Mouse (Mus musculus): Measurements from ENCODE around the gene Naa40.

Naa40 gene

DNA sequence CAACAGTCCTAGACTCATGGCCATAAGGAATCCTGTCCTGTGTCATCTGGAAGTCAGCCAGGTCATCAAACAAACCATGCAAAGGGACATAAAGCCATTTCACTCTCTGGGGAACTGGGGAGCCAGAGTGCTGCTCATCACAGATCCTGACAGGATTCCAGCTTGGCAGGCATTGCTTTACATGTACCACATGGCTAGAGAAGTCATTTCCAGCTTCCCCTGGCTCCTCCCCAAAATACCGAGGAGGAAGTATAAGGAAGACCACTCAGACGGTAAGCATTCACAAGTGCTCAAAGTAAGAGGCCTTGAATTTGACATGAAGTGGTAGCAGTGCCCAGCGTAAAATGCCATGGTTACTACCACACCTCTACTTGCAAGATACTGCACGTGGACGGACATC, 26.5 kb downstream of the Naa40 start:
- no peak for DNase-seq (ENCODE audit: low read depth)

DNA sequence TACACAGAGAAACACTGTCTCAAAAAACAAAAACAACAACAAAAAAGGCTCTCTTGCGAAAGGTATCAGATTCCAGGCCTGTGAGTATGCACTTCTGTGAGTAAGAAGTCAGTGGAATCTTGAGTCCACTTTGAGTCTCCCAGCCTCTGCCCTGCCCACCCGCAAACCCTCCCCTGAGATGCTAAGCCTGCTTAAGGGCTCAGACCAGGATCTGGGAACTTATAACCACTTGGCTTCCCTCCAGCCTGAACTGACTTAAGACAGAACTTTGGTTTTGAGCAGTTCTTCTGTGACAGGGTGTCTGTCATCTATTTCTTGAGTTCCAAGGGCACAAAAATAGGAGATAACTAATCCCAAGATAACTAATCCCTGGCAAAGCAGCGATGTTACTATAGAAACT, 28.0 kb downstream of the Naa40 start:
- DNase-seq (ENCODE audit: low read depth) = no peak

DNA sequence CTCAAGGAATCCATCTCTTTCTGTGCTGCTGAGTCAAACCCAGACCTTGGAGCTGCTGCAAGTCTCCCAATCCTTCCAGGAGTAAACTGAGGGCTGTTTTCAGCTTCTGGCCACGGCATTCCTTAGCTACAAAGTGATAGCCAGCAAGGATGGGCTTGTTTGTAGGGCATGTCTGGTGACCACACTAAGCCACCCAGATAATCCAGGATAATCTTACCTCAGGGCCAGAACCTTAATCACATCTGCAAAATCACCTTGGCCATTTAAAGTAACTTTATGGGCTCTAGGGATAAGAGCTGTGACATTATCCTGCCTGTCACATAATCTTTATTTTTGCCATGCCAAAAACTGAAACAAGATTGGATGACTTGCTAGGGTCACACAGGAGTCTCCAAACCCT, 28.8 kb downstream of the Naa40 start:
- no peak for DNase-seq (ENCODE audit: low read depth)

DNA sequence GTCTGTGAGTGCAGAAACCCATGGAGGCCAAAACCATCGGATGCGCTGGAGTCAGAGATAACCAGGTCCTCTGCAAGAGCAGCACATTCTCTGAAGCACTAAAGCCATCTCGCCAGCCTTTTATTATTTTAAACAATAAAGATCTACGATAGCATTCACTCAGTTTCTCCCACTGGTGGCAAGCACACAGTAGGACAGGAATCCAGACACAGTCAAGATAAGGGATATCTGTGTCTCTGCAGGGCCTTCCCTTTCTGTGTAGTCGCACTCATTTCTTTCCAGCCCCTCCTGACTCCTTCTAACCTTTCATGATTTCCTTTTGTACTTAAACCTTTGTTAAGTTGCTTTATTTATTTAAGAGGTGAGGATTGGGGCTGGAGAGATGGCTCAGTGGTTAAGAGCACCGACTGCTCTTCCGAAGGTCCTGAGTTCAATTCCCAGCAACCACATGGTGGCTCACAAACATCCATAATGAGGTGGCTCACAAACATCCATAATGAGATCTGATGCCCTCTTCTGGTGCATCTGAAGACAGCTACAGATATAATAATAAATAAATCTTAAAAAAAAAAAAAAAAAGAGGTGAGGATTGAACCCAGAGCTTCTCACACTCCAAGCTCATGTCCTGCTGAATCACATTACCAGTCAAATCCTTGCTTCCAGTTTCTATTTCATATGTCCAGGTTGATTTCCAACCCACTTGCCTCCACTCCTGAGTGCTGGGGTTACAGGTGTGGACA, 30.9 kb downstream of the Naa40 start:
- DNase-seq (ENCODE audit: low read depth) = no peak

DNA sequence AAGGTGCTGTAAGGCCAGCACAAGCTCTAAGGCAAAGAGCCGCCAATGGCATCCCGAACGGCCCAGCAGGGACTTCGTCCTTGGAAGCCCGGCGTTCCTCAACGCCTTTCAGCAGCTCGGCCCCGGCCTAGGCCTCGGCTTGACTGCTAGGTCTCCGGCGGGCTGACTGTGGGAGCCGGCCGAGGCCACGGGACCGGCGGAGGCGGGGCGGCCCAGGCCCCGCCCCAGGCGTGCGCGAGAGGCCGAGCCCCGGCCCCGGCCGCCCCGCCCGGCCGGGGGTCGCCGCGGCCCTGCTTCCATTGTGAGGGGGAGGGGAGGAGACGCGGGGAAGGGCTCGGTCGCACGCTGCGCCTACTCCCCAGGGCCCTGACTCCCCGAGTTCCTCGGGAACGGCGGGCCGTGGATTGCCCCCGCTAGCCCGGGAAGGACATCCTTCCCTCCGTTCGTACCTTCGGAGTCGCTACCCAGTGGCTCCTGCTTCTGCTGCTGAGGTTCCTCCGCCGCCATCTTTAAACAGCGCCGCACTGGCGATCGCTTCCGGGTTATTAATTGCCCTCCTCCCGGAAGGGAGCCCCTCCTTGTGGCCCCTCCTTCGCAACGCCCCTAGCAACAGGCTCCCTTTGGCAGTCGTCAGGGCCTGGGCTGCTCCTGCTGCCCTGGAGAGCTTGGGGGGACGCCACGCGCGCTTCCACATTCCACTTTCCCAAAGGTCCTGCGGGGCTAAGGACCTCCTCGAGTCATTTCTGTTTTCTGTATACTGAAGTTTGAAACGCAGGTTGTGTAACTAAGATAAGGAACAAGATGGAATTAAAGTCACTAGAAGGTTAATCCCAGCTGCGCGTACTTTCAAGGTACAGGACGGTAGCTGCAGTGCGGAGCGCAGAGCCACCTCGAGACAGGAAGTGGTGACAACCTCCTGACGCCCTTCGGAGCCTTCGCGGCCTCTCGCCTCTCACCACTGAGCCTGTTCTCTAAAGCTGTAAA, 34.9 kb downstream of the Naa40 start, which contains the start of gene Otub1:
Gene Otub1, minus strand, starts transcription at position 564 of the 984 bp plus-strand sequence.
- peak; percentile 95 for DNase-seq (ENCODE audit: low read depth)

DNA sequence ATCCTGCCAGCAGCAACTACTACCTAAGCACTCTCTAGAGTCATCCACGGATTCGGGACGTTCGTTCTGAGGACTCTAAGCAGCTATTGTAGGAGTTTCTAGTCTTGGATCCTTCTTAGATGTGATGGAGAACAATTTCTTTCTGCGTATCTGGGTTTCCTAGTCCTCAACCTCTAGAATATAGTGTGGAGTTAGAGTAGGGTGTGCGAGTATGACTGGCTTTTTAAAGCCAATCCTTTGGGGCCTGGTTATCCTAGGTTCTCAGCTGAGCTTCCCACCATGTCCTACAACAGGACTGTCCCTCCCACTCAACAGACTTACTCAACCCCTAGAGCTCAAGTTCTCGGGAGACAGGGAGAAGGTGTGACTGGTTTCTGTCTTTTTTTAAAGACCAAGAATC, 35.7 kb downstream of the Naa40 start:
- no peak for DNase-seq (ENCODE audit: low read depth)

DNA sequence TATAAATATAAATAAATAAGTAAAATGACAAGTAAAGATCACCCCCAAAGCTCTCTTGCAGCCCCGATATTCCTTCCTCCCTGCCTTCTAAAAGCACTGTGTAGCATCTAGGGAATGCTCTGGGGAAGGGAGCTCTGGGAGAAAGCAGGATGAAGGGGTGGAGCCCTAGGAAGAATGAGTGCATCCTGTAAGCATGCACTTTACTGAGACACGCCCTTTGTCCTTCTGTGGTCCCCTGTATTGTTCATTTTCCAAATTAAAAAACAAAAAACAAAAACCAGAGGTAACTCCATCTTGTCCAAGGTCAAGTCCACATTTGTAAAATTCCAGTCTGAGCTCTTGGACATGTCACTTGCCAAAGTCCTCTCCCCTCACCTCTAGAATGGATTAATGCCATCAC, 36.1 kb downstream of the Naa40 start:
- DNase-seq (ENCODE audit: low read depth) = no peak

DNA sequence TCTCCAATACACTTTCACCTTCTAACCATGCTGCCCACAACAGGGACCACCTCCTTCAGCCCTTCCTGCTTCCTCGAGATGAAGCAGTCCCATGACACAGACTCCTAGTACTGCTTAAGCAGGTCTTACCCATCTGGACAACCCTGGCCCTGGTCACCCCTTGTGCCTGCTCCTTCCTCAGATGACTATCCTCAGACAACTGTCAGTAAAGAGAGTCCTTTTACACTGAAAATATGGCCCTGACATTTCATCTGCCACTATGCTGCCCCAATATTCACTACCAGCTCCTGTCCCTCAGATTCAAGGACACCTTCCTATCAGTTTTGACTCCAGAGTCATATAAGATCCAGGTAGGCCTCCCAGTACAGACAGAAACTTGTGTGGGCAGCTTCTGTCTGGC, 40.6 kb downstream of the Naa40 start:
- no peak for DNase-seq (ENCODE audit: low read depth)

DNA sequence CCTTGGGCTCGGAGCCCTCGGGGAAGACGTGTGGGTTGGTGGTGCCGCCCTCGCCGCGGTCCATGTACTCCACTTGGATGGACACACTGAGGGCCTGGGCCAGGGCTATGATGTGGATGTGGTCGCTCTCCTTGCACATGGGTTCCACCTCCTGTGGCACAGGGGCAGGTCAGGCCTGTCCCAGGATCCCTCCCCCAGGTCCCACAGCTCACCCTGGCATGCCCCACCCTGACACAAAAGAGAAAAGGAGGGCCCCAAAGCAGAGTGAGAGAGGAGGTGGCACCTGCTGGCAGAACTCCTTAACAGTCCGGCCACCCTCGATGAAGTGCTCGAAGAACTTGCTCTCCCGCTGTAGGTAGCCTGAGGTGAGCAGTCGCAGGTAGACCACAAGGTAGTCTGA, 41.9 kb downstream of the Naa40 start:
- DNase-seq (ENCODE audit: low read depth) = no peak

DNA sequence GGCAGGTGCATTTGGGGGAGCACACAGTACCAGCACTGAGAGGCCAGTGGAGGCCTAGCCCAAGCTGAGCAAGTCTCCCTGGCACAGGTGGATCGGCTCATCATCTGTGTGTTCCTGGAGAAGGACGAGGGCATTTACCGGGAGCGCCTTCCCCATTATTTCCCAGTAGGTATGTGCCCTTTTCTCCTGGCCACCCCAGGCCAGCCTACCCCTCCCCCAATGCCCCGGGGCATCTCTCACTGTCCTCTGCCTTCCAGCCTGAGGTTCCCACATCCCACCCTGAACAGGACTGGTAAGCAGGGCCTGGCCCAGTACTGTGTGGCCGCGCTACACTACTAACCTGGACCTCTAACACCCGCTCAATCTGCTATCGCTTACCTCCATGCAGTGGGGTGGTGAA, 43.5 kb downstream of the Naa40 start:
- no peak for DNase-seq (ENCODE audit: low read depth)

DNA sequence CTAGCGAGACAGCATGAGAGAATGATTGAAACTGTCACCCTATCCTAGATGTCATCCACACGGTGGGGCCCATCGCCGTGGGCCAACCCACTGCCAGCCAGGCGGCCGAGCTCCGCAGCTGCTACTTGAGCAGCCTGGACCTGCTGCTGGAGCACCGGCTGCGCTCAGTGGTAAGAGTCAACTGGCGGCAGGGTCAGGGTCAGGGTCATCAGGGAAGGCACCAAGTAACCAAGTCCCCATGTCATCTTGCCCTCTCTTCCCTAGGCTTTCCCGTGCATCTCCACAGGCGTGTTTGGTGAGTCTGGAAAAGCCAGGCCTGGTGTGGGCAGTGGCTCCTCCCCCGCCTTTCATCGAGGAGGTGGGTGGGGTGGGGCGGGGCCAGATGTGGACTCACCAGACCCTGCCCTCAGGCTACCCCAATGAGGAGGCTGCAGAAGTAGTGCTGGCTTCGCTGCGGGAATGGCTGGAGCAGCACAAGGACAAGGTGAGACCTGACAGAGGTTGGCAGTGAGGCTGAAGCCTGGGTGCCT, 44.2 kb downstream of the Naa40 start:
- no peak for DNase-seq (ENCODE audit: low read depth)

DNA sequence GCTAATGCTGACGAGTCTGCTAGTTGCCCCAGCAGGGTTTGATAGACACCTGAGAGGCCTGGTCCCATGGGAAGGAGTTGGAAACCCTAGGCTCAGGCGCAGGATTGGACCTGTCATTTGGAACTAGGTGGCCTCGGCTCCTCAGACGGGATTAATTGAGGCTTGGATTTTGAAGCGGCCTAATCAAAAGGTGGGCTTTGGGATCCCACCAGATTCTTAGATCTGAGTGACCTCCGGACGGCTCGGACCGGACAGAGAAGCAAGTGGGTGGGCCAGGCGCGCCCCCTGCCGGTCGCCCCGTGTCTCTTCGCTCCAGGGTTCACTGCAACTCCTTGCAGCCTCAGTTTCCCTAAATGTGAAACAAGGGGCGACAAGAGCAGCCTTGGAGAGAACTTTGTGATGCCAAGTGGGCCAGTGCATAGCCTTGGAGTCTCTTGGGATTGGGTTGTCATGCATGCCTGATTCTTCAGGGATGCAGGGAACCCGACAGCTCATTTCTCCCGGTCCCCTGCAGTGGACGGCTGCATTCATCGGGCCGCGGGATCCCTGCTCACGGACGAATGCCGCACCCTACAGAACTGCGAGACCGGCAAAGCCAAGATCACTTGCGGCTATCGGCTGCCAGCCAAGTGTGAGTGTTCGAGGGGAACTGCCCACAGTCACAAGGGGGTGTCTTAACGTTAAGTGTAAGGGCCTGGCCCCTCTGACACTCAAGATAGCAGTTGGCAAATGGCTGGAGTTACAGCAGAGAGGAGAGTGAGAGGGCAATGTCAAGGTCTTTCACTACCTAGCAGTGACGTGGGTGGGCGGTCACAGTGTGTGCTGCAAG, 44.9 kb downstream of the Naa40 start:
- peak; percentile 53 for DNase-seq (ENCODE audit: low read depth)

DNA sequence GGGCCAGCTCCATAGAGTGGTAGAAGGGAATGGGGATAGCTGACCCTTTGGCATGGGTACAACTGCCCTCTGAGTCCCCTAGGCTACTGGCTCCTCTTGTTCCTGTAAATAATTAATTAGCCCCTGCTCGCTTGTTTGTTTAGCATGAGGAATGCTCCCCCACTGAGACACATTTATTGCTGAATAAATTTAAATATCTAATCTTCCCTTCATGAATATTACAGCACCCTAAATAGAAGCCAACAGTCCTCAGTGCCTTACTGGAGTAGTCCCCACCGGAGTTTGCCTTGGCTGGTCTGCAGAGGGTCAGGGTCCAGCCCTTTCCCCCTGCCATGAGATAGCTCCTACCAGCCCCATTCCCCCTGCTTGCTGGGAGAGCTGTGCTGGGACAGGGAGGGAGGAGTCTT, 48.4 kb downstream of the Naa40 start:
- no peak for DNase-seq (ENCODE audit: low read depth)

DNA sequence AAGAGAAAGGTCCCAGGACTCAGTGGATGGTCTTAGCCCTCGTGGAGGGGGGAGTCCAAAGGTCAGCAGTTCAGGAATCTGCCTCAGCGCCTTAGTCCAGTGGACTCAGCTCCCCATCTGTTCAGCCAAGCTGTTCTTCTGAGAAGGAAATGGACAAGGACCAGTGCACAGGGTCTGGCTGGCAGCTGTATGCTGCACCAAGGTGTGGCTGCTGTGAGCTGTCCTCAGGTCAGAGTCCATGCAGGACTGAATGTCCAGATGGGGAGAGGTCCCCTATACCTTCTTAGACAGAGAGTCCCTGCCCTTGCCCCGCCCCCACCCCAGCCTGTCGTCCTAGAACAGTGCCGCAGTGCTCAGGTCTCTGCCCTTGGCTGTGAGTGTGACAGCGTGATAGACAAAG, 49.3 kb downstream of the Naa40 start:
- no peak for DNase-seq (ENCODE audit: low read depth)

DNA sequence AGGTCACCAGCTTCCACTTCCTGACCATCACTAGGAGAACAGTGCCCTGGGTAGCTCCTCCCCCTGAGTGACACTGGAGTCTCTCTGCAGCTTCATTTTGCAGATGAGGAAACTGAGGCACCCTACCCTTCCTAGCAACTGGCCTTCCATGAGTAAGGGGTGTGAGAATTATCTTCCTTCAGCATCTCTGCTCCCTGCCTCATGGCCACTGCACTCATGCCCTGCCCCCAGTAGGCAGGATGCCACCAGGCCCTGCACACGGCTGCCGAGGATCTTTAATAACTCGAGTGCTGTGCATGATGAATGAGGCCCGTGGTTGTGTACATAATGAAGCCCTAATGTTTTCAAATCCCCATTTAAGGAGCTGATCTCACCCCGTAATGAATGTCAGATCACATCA, 50.0 kb downstream of the Naa40 start:
- no peak for DNase-seq (ENCODE audit: low read depth)

DNA sequence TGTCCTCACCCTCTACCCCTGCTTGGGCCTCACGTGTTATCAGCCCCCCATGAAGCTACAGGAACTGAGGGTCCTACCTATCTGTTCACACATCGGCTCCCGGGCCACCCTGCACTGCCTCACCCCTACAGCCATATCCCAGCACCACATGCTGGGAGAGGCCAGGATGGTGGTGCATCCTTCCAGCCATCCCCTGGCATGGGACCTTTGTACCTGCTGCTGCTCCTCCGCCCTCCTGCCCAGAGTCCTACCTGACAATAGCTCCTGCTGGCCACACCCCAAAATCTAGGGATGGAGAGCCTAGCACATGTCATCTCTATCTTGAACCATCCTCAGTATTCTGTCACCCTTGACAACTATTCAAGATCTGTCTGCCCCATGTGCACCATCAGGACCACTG, 52.0 kb downstream of the Naa40 start:
- DNase-seq (ENCODE audit: low read depth) = no peak

DNA sequence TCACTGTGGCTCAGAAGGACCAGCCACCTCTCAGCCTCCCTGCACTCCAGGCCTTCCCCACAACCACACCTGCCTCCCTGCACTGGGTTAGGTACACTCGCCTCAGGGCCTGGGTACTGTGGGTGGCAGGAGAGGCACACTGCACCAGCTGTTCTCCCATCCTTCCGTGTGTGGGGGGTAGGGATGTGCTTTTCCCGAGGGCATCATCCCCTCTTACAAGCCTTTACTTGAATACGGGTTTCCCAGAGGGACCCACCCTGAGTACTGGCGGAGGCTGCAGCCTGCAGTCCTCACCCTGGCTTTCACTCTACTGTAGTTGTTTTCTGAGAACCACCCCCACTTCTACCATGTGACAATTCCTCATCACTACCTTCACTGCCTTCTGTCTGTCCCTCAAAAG, 53.8 kb downstream of the Naa40 start:
- no peak for DNase-seq (ENCODE audit: low read depth)

DNA sequence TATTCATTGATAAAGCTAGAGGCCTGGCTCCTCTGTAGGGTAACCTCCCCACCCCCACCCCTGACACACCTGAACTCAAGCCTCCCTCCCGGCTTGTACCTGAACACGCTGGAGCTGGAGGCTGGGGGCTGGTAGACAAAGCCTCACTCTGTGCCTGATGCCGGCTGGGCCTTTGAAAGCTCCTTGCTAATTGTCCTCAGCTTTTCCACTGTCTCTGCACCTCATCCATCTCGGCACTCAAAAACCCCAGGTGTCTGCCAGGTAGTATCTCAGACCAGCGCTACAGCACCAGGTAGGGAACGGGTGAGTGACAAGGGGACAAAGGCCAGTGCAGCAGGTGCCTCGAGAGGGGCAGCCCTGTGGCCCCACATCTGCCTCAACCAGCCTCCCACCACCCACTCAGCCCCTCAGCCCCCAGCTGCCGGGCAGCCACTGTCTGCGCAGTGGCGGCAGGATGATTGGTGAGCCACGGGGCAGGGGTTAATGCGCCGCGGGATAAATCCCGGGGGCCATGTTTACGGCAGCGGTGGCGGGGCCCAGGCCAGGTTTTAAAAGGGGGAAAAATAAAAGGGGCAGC, 55.2 kb downstream of the Naa40 start:
- DNase-seq (ENCODE audit: low read depth) = no peak

DNA sequence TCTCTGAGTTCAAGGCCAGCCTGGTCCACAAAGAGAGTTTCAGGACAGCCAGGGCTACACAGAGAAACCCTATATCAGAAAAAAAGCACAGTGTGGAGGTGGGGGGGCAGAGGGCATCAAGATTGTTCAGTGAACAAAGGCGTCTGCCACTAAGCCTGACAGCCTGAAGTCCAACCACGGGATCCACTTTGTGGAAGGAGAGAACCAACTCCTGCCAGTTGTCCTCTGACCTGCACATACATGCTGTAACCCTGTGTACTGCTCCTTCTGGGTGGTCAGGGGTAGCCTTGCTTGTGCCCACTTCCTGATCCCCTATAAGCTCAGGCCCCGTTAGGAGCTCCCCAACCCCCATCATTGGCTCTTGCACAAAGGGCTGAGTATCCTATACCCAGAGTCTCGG, 55.9 kb downstream of the Naa40 start:
- DNase-seq (ENCODE audit: low read depth) = no peak

DNA sequence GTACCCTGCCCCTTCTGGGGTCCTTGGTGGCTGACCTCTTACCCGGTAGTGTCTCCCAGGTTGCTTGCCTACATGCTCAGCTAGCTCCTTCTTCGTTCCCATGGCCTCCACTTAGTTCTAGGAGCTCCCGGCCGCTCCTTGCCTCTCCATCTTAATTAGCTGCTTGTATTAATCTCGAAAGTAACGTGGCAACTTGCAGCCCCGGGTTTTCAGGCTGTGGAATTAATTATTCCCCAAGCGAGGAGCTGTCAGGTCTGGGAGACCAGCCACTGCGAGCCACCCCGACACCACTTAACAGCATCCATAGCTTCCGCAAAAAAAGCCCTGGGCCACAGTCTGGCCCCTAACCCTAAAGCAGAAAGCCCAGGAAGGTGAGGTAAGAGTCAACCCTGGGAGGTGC, 57.6 kb downstream of the Naa40 start:
- DNase-seq (ENCODE audit: low read depth) = no peak

DNA sequence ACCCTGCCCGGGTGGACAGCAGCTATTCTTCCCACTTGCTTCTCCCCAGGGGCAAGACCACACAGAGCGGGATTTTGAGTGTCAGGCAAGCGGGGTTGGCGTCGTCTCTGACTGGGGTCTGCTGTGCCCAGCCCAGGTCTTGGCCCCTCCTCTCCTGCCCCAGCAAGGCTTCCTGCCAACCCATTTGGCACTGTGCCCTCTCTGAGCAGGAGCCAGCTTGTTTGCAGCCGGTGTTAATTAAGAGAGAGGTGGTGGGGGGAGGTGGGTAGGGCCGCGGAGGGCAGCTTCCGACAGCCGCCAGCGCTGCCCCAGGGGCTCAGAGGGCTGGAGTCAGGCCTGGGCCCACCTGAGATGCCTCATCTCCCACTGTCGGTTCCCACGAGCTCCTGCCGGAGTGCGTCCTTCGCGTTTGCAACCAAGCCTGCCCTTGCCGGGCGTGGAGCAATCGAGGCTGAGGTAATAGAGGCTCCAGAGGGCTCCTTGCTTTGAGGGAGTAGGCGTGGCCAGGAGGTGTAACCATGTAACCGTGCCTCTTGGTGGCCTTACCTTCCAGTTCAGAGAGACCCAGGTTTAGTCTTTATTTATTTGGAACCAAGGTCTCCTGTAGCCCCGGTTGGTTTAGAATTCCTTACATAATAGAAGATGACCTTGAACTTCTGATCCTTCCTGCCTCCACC, 58.6 kb downstream of the Naa40 start:
- peak; percentile 35 for DNase-seq (ENCODE audit: low read depth)
